Mouse (Mus musculus) liver, embryonic 15.5 days (tissue): Measurements from ENCODE around the gene Tmem170b. TPM values are rescaled to one million over a fixed set of nuclear protein-coding genes. Genes with fewer than 3 reads are reported as not detected.

Source experiments
- ATAC-seq: fragments of 200-750 bp; cut with Nextera tagmentation; 2 replicates; pipeline ENCODE4 v1.8.0; 2017; ENCODE audit warnings: moderate number of reproducible peaks, mild to moderate bottlenecking, moderate library complexity; ENCODE audit not compliant: insufficient read depth
- H3K27ac ChIP-seq: fragments of 300-500 bp; sonication (generic); replicated peaks from 2 replicates; pipeline ENCODE4 v1.5.1; 2015; ENCODE audit warnings: mild to moderate bottlenecking, inconsistent platforms
- H3K27me3 ChIP-seq: fragments of 300-500 bp; sonication (generic); 2 replicates; pipeline ENCODE4 v1.6.1; 2015; ENCODE audit warnings: mild to moderate bottlenecking, inconsistent platforms
- H3K36me3 ChIP-seq: fragments of 300-500 bp; sonication (generic); replicated peaks from 2 replicates; pipeline ENCODE4 v1.6.1; 2015; ENCODE audit warnings: moderate library complexity, mild to moderate bottlenecking, inconsistent platforms
- H3K4me1 ChIP-seq: fragments of 300-500 bp; sonication (generic); replicated peaks from 2 replicates; pipeline ENCODE4 v1.6.1; 2015; ENCODE audit warnings: inconsistent platforms
- H3K4me2 ChIP-seq: fragments of 300-500 bp; sonication (generic); 2 replicates; pipeline ENCODE4 v1.6.1; 2015; ENCODE audit warnings: moderate library complexity, mild to moderate bottlenecking, inconsistent platforms
- H3K4me3 ChIP-seq: fragments of 300-500 bp; sonication (generic); replicated peaks from 2 replicates; pipeline ENCODE4 v1.5.1; 2015; ENCODE audit warnings: mild to moderate bottlenecking, inconsistent platforms
- H3K9ac ChIP-seq: fragments of 300-500 bp; sonication (generic); 2 replicates; pipeline ENCODE4 v1.6.1; 2015; ENCODE audit warnings: moderate library complexity, mild to moderate bottlenecking, inconsistent platforms
- H3K9me3 ChIP-seq: fragments of 300-500 bp; sonication (generic); replicated peaks from 2 replicates; pipeline ENCODE4 v1.6.1; 2016; ENCODE audit warnings: inconsistent platforms
- WGBS: fragments of 180-500 bp; shearing (Covaris S2); methylation state at CpG from one replicate; pipeline ENCODE4 v1.1.7; 2015; ENCODE audit warnings: mixed read lengths; ENCODE audit not compliant: insufficient replicate concordance; 5-methylcytosine and 5-hydroxymethylcytosine counted together
- polyA plus RNA-seq: library from polyadenylated mRNA; unstranded; fragments of >200 nt; fragmentation: Nextera tagmentation; extraction: Ambion mirVana; gene quantifications from 2 replicates; pipeline ENCODE4 v1.2.1, GENCODE M21; 2015

The Tmem170b gene
- polyA plus RNA-seq, 1 experiment from 2014 or later: 5.8 TPM

- no peak for ATAC-seq
- Histone ChIP-seq H3K36me3 (no peaks in the 10 kb centered on the region), H3K27ac (no peak overlapping the region), H3K4me2 (no peak overlapping the region), H3K4me3 (no peak overlapping the region), H3K9ac (no peak overlapping the region), H3K9me3 (no peaks in the 10 kb centered on the region), H3K27me3 (no peaks in the 10 kb centered on the region), H3K4me1 (no peaks in the 10 kb centered on the region)
- WGBS: 74% methylated on average over 11 of the region's 11 CpGs
These were observed 77.8 kb downstream of the Tmem170b start for GRCm38 (mm10) chr13:41683356-41684012.

- H3K27me3 ChIP-seq: no peaks in the 10 kb centered on the region
- H3K36me3 ChIP-seq: no peaks in the 10 kb centered on the region
- no peak overlapping the region for H3K27ac ChIP-seq
- H3K4me2 ChIP-seq: no peak overlapping the region
- no peak overlapping the region for H3K4me3 ChIP-seq
- no peaks in the 10 kb centered on the region for H3K4me1 ChIP-seq
- 57% methylated on average over 11 of the region's 11 CpGs for WGBS
- ATAC-seq: no peak
- no peak overlapping the region for H3K9ac ChIP-seq
- H3K9me3 ChIP-seq: no peaks in the 10 kb centered on the region
These were observed 79.8 kb downstream of the Tmem170b start for GRCm38 (mm10) chr13:41685499-41685898.

- Histone ChIP-seq H3K4me2 (no peak overlapping the region), H3K9me3 (no peaks in the 10 kb centered on the region), H3K9ac (no peak overlapping the region), H3K27me3 (no peaks in the 10 kb centered on the region), H3K4me3 (no peak overlapping the region), H3K4me1 (no peaks in the 10 kb centered on the region), H3K36me3 (no peaks in the 10 kb centered on the region), H3K27ac (no peak overlapping the region)
- ATAC-seq: no peak
- 50% methylated on average over 6 of the region's 6 CpGs for WGBS
These were observed 83.3 kb downstream of the Tmem170b start for GRCm38 (mm10) chr13:41689055-41689454.

- Histone ChIP-seq H3K36me3 (no peaks in the 10 kb centered on the region), H3K9ac (no peak overlapping the region), H3K4me2 (no peak overlapping the region), H3K27ac (no peak overlapping the region), H3K9me3 (no peaks in the 10 kb centered on the region), H3K27me3 (no peaks in the 10 kb centered on the region), H3K4me3 (no peak overlapping the region), H3K4me1 (no peaks in the 10 kb centered on the region)
- whole genome bisulfite sequencing: 63% methylated on average over 5 of the region's 5 CpGs
- no peak for ATAC-seq
These were observed 83.9 kb downstream of the Tmem170b start for GRCm38 (mm10) chr13:41689598-41690045.

Other genes with a start within 250 kb of the Tmem170b start
- 4.0 and 5.2 TPM in 2 replicates for gene Nedd9, start 118.5 kb upstream of the Tmem170b start, polyA plus RNA-seq
- 1.1 and 1.9 TPM in 2 replicates for gene Adtrp, start 241.8 kb downstream of the Tmem170b start, polyA plus RNA-seq